Mouse (Mus musculus) liver, embryonic 15.5 days (tissue): ENCODE data around the gene Chac1. TPM values are rescaled to one million over a fixed set of nuclear protein-coding genes. Genes with fewer than 3 reads are reported as not detected.

Experiments
- ATAC-seq: fragments of 200-750 bp; cut with Nextera tagmentation; 2 replicates; pipeline ENCODE4 v1.8.0; 2017; ENCODE audit warnings: moderate number of reproducible peaks, mild to moderate bottlenecking, moderate library complexity; ENCODE audit not compliant: insufficient read depth
- H3K27ac ChIP-seq: fragments of 300-500 bp; sonication (generic); replicated peaks from 2 replicates; pipeline ENCODE4 v1.5.1; 2015; ENCODE audit warnings: mild to moderate bottlenecking, inconsistent platforms
- H3K27me3 ChIP-seq: fragments of 300-500 bp; sonication (generic); 2 replicates; pipeline ENCODE4 v1.6.1; 2015; ENCODE audit warnings: mild to moderate bottlenecking, inconsistent platforms
- H3K36me3 ChIP-seq: fragments of 300-500 bp; sonication (generic); replicated peaks from 2 replicates; pipeline ENCODE4 v1.6.1; 2015; ENCODE audit warnings: moderate library complexity, mild to moderate bottlenecking, inconsistent platforms
- H3K4me1 ChIP-seq: fragments of 300-500 bp; sonication (generic); replicated peaks from 2 replicates; pipeline ENCODE4 v1.6.1; 2015; ENCODE audit warnings: inconsistent platforms
- H3K4me2 ChIP-seq: fragments of 300-500 bp; sonication (generic); 2 replicates; pipeline ENCODE4 v1.6.1; 2015; ENCODE audit warnings: moderate library complexity, mild to moderate bottlenecking, inconsistent platforms
- H3K4me3 ChIP-seq: fragments of 300-500 bp; sonication (generic); replicated peaks from 2 replicates; pipeline ENCODE4 v1.5.1; 2015; ENCODE audit warnings: mild to moderate bottlenecking, inconsistent platforms
- H3K9ac ChIP-seq: fragments of 300-500 bp; sonication (generic); 2 replicates; pipeline ENCODE4 v1.6.1; 2015; ENCODE audit warnings: moderate library complexity, mild to moderate bottlenecking, inconsistent platforms
- H3K9me3 ChIP-seq: fragments of 300-500 bp; sonication (generic); replicated peaks from 2 replicates; pipeline ENCODE4 v1.6.1; 2016; ENCODE audit warnings: inconsistent platforms
- WGBS: fragments of 180-500 bp; shearing (Covaris S2); methylation state at CpG from one replicate; pipeline ENCODE4 v1.1.7; 2015; ENCODE audit warnings: mixed read lengths; ENCODE audit not compliant: insufficient replicate concordance; 5-methylcytosine and 5-hydroxymethylcytosine counted together
- polyA plus RNA-seq: library from polyadenylated mRNA; unstranded; fragments of >200 nt; fragmentation: Nextera tagmentation; extraction: Ambion mirVana; gene quantifications from 2 replicates; pipeline ENCODE4 v1.2.1, GENCODE M21; 2015

Chac1 gene
- polyA plus RNA-seq, 1 experiment from 2014 or later = 3.4 TPM

- H3K4me1 ChIP-seq = peaks cover 27% of the 10 kb centered on the region
- ATAC-seq = no peak
- WGBS = 72% methylated on average over 8 of the region's 8 CpGs
- no peak overlapping the region for H3K27ac ChIP-seq
- no peaks in the 10 kb centered on the region for H3K9me3 ChIP-seq
- no peak overlapping the region for H3K4me2 ChIP-seq
- peaks cover 11% of the 10 kb centered on the region; the same call in 1 of the 2 replicates for H3K36me3 ChIP-seq
- no peak overlapping the region for H3K9ac ChIP-seq
- H3K4me3 ChIP-seq = no peak overlapping the region
- H3K27me3 ChIP-seq = peaks cover 35% of the 10 kb centered on the region
Observed at GRCm38 (mm10) chr2:119353707-119354106, 2.7 kb downstream of the Chac1 start.

- Histone ChIP-seq H3K36me3 (peaks cover 11% of the 10 kb centered on the region; the same call in 1 of the 2 replicates), H3K9me3 (no peaks in the 10 kb centered on the region), H3K4me2 (no peak overlapping the region), H3K27me3 (peaks cover 29% of the 10 kb centered on the region), H3K4me3 (no peak overlapping the region), H3K4me1 (peaks cover 24% of the 10 kb centered on the region), H3K9ac (no peak overlapping the region), H3K27ac (no peak overlapping the region)
- WGBS = 75% methylated on average over 3 of the region's 3 CpGs
- ATAC-seq = no peak
Observed at GRCm38 (mm10) chr2:119355089-119355488, 4.1 kb downstream of the Chac1 start.

GRCm38 (mm10) chr2:119355651-119356050 lies 4.6 kb downstream of the Chac1 start:
- Histone ChIP-seq H3K4me1 (peaks cover 18% of the 10 kb centered on the region), H3K36me3 (peaks cover 11% of the 10 kb centered on the region; the same call in 1 of the 2 replicates), H3K9me3 (no peaks in the 10 kb centered on the region), H3K27me3 (peaks cover 24% of the 10 kb centered on the region), H3K9ac (no peak overlapping the region), H3K4me3 (no peak overlapping the region), H3K27ac (no peak overlapping the region), H3K4me2 (no peak overlapping the region)
- 44% methylated on average over 7 of the region's 7 CpGs for WGBS
- ATAC-seq = no peak

- peaks cover 11% of the 10 kb centered on the region; the same call in 1 of the 2 replicates for H3K36me3 ChIP-seq
- H3K4me1 ChIP-seq = peaks cover 13% of the 10 kb centered on the region; the same call in 1 of the 2 replicates
- no peak overlapping the region for H3K4me2 ChIP-seq
- H3K9ac ChIP-seq = no peak overlapping the region
- H3K4me3 ChIP-seq = no peak overlapping the region
- H3K27me3 ChIP-seq = peaks cover 17% of the 10 kb centered on the region
- ATAC-seq = no peak
- no peaks in the 10 kb centered on the region for H3K9me3 ChIP-seq
- no peak overlapping the region for H3K27ac ChIP-seq
Observed at GRCm38 (mm10) chr2:119356310-119356709, 5.3 kb downstream of the Chac1 start.

GRCm38 (mm10) chr2:119356805-119357204 lies 5.8 kb downstream of the Chac1 start:
- no peak overlapping the region for H3K27ac ChIP-seq
- ATAC-seq = no peak
- H3K36me3 ChIP-seq = peaks cover 11% of the 10 kb centered on the region; the same call in 1 of the 2 replicates
- no peak overlapping the region for H3K4me2 ChIP-seq
- H3K9ac ChIP-seq = no peak overlapping the region
- 0 out of 2 replicates have a peak, but pooled peaks cover 8% of the 10 kb centered on the region for H3K4me1 ChIP-seq
- H3K9me3 ChIP-seq = no peaks in the 10 kb centered on the region
- 46% methylated on average over 5 of the region's 5 CpGs for WGBS
- no peak overlapping the region for H3K4me3 ChIP-seq
- H3K27me3 ChIP-seq = peaks cover 12% of the 10 kb centered on the region

GRCm38 (mm10) chr2:119358249-119358648 lies 7.2 kb downstream of the Chac1 start:
- 0 out of 2 replicates have a peak, but pooled peaks cover 8% of the 10 kb centered on the region for H3K4me1 ChIP-seq
- no peaks in the 10 kb centered on the region for H3K9me3 ChIP-seq
- H3K9ac ChIP-seq = no peak overlapping the region
- H3K27ac ChIP-seq = no peak overlapping the region
- H3K36me3 ChIP-seq = peaks cover 5% of the 10 kb centered on the region; the same call in 1 of the 2 replicates
- ATAC-seq = no peak
- peaks cover 4% of the 10 kb centered on the region; the same call in 1 of the 2 replicates for H3K27me3 ChIP-seq
- no peak overlapping the region for H3K4me2 ChIP-seq
- H3K4me3 ChIP-seq = no peak overlapping the region
- 54% methylated on average over 6 of the region's 6 CpGs for WGBS

- WGBS = 22% methylated on average over 2 of the region's 2 CpGs
- 0 out of 2 replicates have a peak, but pooled peaks cover 8% of the 10 kb centered on the region for H3K4me1 ChIP-seq
- no peaks in the 10 kb centered on the region for H3K27me3 ChIP-seq
- H3K27ac ChIP-seq = 0 out of 2 replicates have a peak overlapping the region, but pooled peaks have one; percentile 29
- no peak overlapping the region for H3K9ac ChIP-seq
- H3K9me3 ChIP-seq = no peaks in the 10 kb centered on the region
- H3K4me3 ChIP-seq = no peak overlapping the region
- ATAC-seq = no peak
- H3K36me3 ChIP-seq = no peaks in the 10 kb centered on the region
- H3K4me2 ChIP-seq = no peak overlapping the region
Observed at GRCm38 (mm10) chr2:119359721-119360291, 8.8 kb downstream of the Chac1 start.

- Histone ChIP-seq H3K9me3 (no peaks in the 10 kb centered on the region), H3K27me3 (no peaks in the 10 kb centered on the region), H3K27ac (no peak overlapping the region), H3K4me1 (no peaks in the 10 kb centered on the region), H3K9ac (no peak overlapping the region), H3K4me3 (no peak overlapping the region), H3K36me3 (no peaks in the 10 kb centered on the region; the same call in 1 of the 2 replicates), H3K4me2 (no peak overlapping the region)
- ATAC-seq = no peak
- WGBS = 58% methylated on average over 3 of the region's 3 CpGs
Observed at GRCm38 (mm10) chr2:119364969-119365368, 13.9 kb downstream of the Chac1 start.

- H3K9ac ChIP-seq = no peak overlapping the region
- no peak for ATAC-seq
- no peaks in the 10 kb centered on the region for H3K9me3 ChIP-seq
- peaks cover 15% of the 10 kb centered on the region for H3K36me3 ChIP-seq
- H3K4me2 ChIP-seq = no peak overlapping the region
- H3K27me3 ChIP-seq = no peaks in the 10 kb centered on the region
- no peaks in the 10 kb centered on the region for H3K4me1 ChIP-seq
- WGBS = 67% methylated on average over 3 of the region's 3 CpGs
- no peak overlapping the region for H3K4me3 ChIP-seq
- H3K27ac ChIP-seq = no peak overlapping the region
Observed at GRCm38 (mm10) chr2:119367346-119367745, 16.3 kb downstream of the Chac1 start.

GRCm38 (mm10) chr2:119370116-119370515 lies 19.1 kb downstream of the Chac1 start:
- ATAC-seq = no peak
- no peaks in the 10 kb centered on the region for H3K27me3 ChIP-seq
- H3K9ac ChIP-seq = no peak overlapping the region
- no peak overlapping the region for H3K4me2 ChIP-seq
- no peak overlapping the region for H3K27ac ChIP-seq
- peaks cover 41% of the 10 kb centered on the region for H3K36me3 ChIP-seq
- no peaks in the 10 kb centered on the region for H3K9me3 ChIP-seq
- WGBS = 82% methylated on average over 10 of the region's 10 CpGs
- no peaks in the 10 kb centered on the region for H3K4me1 ChIP-seq
- H3K4me3 ChIP-seq = no peak overlapping the region

GRCm38 (mm10) chr2:119377286-119377685 lies 26.3 kb downstream of the Chac1 start:
- no peak for ATAC-seq
- Histone ChIP-seq H3K4me3 (no peak overlapping the region), H3K27me3 (no peaks in the 10 kb centered on the region), H3K9ac (no peak overlapping the region), H3K4me1 (no peaks in the 10 kb centered on the region), H3K27ac (no peak overlapping the region), H3K36me3 (peaks cover 94% of the 10 kb centered on the region), H3K9me3 (no peaks in the 10 kb centered on the region), H3K4me2 (no peak overlapping the region)
- 69% methylated on average over 9 of the region's 9 CpGs for WGBS

- H3K9me3 ChIP-seq = no peaks in the 10 kb centered on the region
- H3K4me1 ChIP-seq = no peaks in the 10 kb centered on the region
- H3K36me3 ChIP-seq = peaks cover 92% of the 10 kb centered on the region
- WGBS = 83% methylated on average over 3 of the region's 3 CpGs
- H3K4me3 ChIP-seq = no peak overlapping the region
- H3K9ac ChIP-seq = no peak overlapping the region
- no peak for ATAC-seq
- no peak overlapping the region for H3K27ac ChIP-seq
- no peak overlapping the region for H3K4me2 ChIP-seq
- no peaks in the 10 kb centered on the region for H3K27me3 ChIP-seq
Observed at GRCm38 (mm10) chr2:119377826-119378225, 26.8 kb downstream of the Chac1 start.
